Mouse (Mus musculus) olfactory bulb, adult 2 months (tissue): ENCODE data around the gene Hpca.

Experiments
- CTCF ChIP-seq: fragments of 200-500 bp; IDR thresholded peaks from 2 replicates; pipeline ENCODE4 v1.5.1; 2012; ENCODE audit warnings: low read depth, mild to moderate bottlenecking, low read length, moderate library complexity; ENCODE audit not compliant: insufficient read depth
- POLR2A ChIP-seq: fragments of 200-500 bp; IDR thresholded peaks from 2 replicates; pipeline ENCODE4 v1.6.1; 2012; ENCODE audit warnings: mild to moderate bottlenecking, low read depth, low read length, moderate library complexity; ENCODE audit not compliant: insufficient read depth

DNA sequence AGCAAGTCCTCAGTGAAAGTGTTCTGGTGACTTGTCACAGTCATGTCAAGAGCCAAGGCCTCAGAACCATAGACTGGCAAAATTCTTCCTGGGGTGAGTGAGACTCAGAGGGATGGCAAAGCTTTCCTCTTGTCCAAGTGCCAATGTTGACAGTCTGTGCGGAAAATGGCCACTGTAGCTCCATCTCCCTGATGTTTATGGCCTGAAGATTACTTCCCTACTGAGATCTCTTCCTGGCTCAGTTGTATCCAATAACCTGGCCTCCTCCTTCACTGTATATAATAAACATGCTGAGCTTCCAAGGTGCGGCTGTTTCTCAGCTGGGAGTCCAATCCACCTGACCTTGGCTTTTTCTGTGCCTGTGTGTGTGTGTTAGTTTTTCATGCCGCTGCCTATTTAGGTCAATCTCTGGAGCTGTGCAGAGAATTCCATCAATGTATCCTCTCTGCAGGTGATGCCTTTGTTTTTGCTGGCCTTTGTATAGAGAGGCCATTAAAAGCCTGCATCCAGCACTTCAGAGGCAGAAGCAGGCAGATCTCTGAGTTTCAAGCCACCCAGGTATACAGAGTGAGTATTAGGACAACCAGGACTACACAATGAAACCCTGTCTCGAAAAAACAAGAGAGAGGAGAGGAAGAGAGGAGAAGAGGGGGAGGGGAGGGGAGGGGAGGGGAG lies 39.9 kb upstream of the Hpca start:
- no peak for TF ChIP-seq CTCF
- TF ChIP-seq POLR2A = no peak
